Mouse (Mus musculus) right cerebral cortex, postnatal 36 days (tissue): ENCODE measurements around the gene Cdc42ep1.
"Not testable (repeated sequence)": the region's sequence is repeated elsewhere in the genome, so short reads cannot be mapped to it uniquely, and the experiment has no call there.

Experiments used
- DNase-seq, 2 experiments: peaks; one replicate each; pipeline ENCODE4 v3.0.0; 2022; ENCODE audit warnings: low spot score in 2 of 2, mixed read lengths in 1 of 2

The Cdc42ep1 gene

GRCm38 (mm10) chr15:78829636-78830035 is 12.8 kb upstream of the Cdc42ep1 start:
- no peak for DNase-seq

- no peak for DNase-seq
These were observed 11.4 kb upstream of the Cdc42ep1 start for GRCm38 (mm10) chr15:78830742-78831719.

- no peak for DNase-seq
These were observed 10.4 kb upstream of the Cdc42ep1 start for GRCm38 (mm10) chr15:78831720-78832657.

- DNase-seq: peak; percentile 63 to 71
These were observed 9.7 kb upstream of the Cdc42ep1 start for GRCm38 (mm10) chr15:78832701-78833123.

GRCm38 (mm10) chr15:78833582-78833981 is 8.8 kb upstream of the Cdc42ep1 start:
- DNase-seq: no peak

GRCm38 (mm10) chr15:78834233-78835005 is 8.0 kb upstream of the Cdc42ep1 start:
- no peak for DNase-seq

- DNase-seq: no peak
These were observed 7.0 kb upstream of the Cdc42ep1 start for GRCm38 (mm10) chr15:78835200-78836085.

- DNase-seq: no peak
These were observed 6.3 kb upstream of the Cdc42ep1 start for GRCm38 (mm10) chr15:78836086-78836621.

- DNase-seq: no peak
These were observed 2.7 kb upstream of the Cdc42ep1 start for GRCm38 (mm10) chr15:78839744-78840143.

GRCm38 (mm10) chr15:78840241-78840640 is 2.2 kb upstream of the Cdc42ep1 start:
- no peak for DNase-seq

GRCm38 (mm10) chr15:78840751-78841150 is 1.7 kb upstream of the Cdc42ep1 start:
- DNase-seq: no peak

- DNase-seq: no peak
These were observed 1.1 kb upstream of the Cdc42ep1 start for GRCm38 (mm10) chr15:78841161-78841790.

GRCm38 (mm10) chr15:78843581-78844469 is 1.4 kb downstream of the Cdc42ep1 start:
- DNase-seq: no peak

- no peak for DNase-seq
These were observed 2.4 kb downstream of the Cdc42ep1 start for GRCm38 (mm10) chr15:78844791-78845190.

GRCm38 (mm10) chr15:78845321-78845720 is 2.9 kb downstream of the Cdc42ep1 start:
- DNase-seq: no peak

GRCm38 (mm10) chr15:78845867-78846266 is 3.4 kb downstream of the Cdc42ep1 start:
- no peak for DNase-seq

GRCm38 (mm10) chr15:78846352-78846751 is 3.9 kb downstream of the Cdc42ep1 start:
- no peak for DNase-seq

GRCm38 (mm10) chr15:78846805-78847204 is 4.4 kb downstream of the Cdc42ep1 start:
- not testable (repeated sequence) for DNase-seq

- DNase-seq: peak; percentile 50 to 60
These were observed 6.0 kb downstream of the Cdc42ep1 start for GRCm38 (mm10) chr15:78848467-78848866.
